Mouse (Mus musculus): Measurements from ENCODE around the gene Plagl2. TPM values are rescaled to one million over a fixed set of nuclear protein-coding genes. Genes with fewer than 3 reads are reported as not detected.

The Plagl2 gene
- polyA plus RNA-seq, 1 experiment from 2014 or later = 6.9 TPM

- TF ChIP-seq CTCF (IDR thresholded peaks at IDR 0.05; ENCODE audit: low read depth) (no peak), EP300 (optimal IDR thresholded peaks at IDR 0.05) (no peak)
- H3K27me3 ChIP-seq (ENCODE audit: control insufficient read depth, insufficient read depth, low read length) = no peaks in the 10 kb centered on the region
- 57% methylated on average over 4 of the region's 4 CpGs for WGBS
- H3K4me3 ChIP-seq (ENCODE audit: low read depth, low read length) = no peak overlapping the region
- peaks cover 6% of the 10 kb centered on the region; the same call in 1 of the 2 replicates for H3K36me3 ChIP-seq (ENCODE audit: control insufficient read depth, insufficient read depth, low read length)
- peak overlapping the region; percentile 84 for H3K27ac ChIP-seq (replicated peaks)
- DNase-seq (ENCODE audit: low spot score) = no peak
- peaks cover 10% of the 10 kb centered on the region for H3K4me1 ChIP-seq (replicated peaks; ENCODE audit: control insufficient read depth, insufficient read depth)
- no peaks in the 10 kb centered on the region for H3K9me3 ChIP-seq (ENCODE audit: control insufficient read depth, low read length)
- H3K4me2 ChIP-seq (replicated peaks; ENCODE audit: low read depth) = peak overlapping the region; percentile 31
- no peak overlapping the region for H3K9ac ChIP-seq (ENCODE audit: low read length)
- no peak for ATAC-seq (ENCODE audit: low FRiP score, low TSS enrichment)
Measured at GRCm38 (mm10) chr2:153237891-153238290, 3.3 kb downstream of the Plagl2 start.

- Histone ChIP-seq H3K27ac (replicated peaks) (peak overlapping the region; percentile 84), H3K9ac (ENCODE audit: low read length) (0 out of 2 replicates have a peak overlapping the region, but pooled peaks have one; percentile 13), H3K4me3 (ENCODE audit: low read depth, low read length) (no peak overlapping the region), H3K36me3 (ENCODE audit: control insufficient read depth, insufficient read depth, low read length) (peaks cover 10% of the 10 kb centered on the region), H3K9me3 (ENCODE audit: control insufficient read depth, low read length) (no peaks in the 10 kb centered on the region), H3K4me2 (replicated peaks; ENCODE audit: low read depth) (peak overlapping the region; percentile 31; the same call in 1 of the 2 replicates), H3K4me1 (replicated peaks; ENCODE audit: control insufficient read depth, insufficient read depth) (peaks cover 10% of the 10 kb centered on the region), H3K27me3 (ENCODE audit: control insufficient read depth, insufficient read depth, low read length) (no peaks in the 10 kb centered on the region)
- ATAC-seq (ENCODE audit: low FRiP score, low TSS enrichment) (no peak), DNase-seq (ENCODE audit: low spot score) (no peak)
- TF ChIP-seq CTCF (IDR thresholded peaks at IDR 0.05; ENCODE audit: low read depth) = no peak
- no peak for TF ChIP-seq EP300 (optimal IDR thresholded peaks at IDR 0.05)
- 54% methylated on average over 4 of the region's 4 CpGs for WGBS
Measured at GRCm38 (mm10) chr2:153237193-153237592, 4.0 kb downstream of the Plagl2 start.

- no peak for TF ChIP-seq CTCF (IDR thresholded peaks at IDR 0.05; ENCODE audit: low read depth)
- no peak for TF ChIP-seq EP300 (optimal IDR thresholded peaks at IDR 0.05)
- DNase-seq (ENCODE audit: low spot score) (no peak), ATAC-seq (ENCODE audit: low FRiP score, low TSS enrichment) (no peak)
- H3K27me3 ChIP-seq (ENCODE audit: control insufficient read depth, insufficient read depth, low read length) = no peaks in the 10 kb centered on the region
- no peak overlapping the region for H3K27ac ChIP-seq (replicated peaks)
- no peak overlapping the region for H3K9ac ChIP-seq (ENCODE audit: low read length)
- no peak overlapping the region for H3K4me3 ChIP-seq (ENCODE audit: low read depth, low read length)
- no peaks in the 10 kb centered on the region for H3K9me3 ChIP-seq (ENCODE audit: control insufficient read depth, low read length)
- H3K4me2 ChIP-seq (replicated peaks; ENCODE audit: low read depth) = no peak overlapping the region
- H3K36me3 ChIP-seq (ENCODE audit: control insufficient read depth, insufficient read depth, low read length) = peaks cover 22% of the 10 kb centered on the region
- peaks cover 3% of the 10 kb centered on the region; the same call in 1 of the 2 replicates for H3K4me1 ChIP-seq (replicated peaks; ENCODE audit: control insufficient read depth, insufficient read depth)
- 78% methylated on average over 5 of the region's 5 CpGs for WGBS
Measured at GRCm38 (mm10) chr2:153228523-153228922, 12.7 kb downstream of the Plagl2 start.

- Histone ChIP-seq H3K4me1 (replicated peaks; ENCODE audit: control insufficient read depth, insufficient read depth) (peaks cover 3% of the 10 kb centered on the region; the same call in 1 of the 2 replicates), H3K27ac (replicated peaks) (no peak overlapping the region), H3K4me3 (ENCODE audit: low read depth, low read length) (no peak overlapping the region), H3K36me3 (ENCODE audit: control insufficient read depth, insufficient read depth, low read length) (peaks cover 22% of the 10 kb centered on the region), H3K27me3 (ENCODE audit: control insufficient read depth, insufficient read depth, low read length) (no peaks in the 10 kb centered on the region), H3K9me3 (ENCODE audit: control insufficient read depth, low read length) (no peaks in the 10 kb centered on the region), H3K9ac (ENCODE audit: low read length) (no peak overlapping the region), H3K4me2 (replicated peaks; ENCODE audit: low read depth) (no peak overlapping the region)
- TF ChIP-seq EP300 (optimal IDR thresholded peaks at IDR 0.05) (no peak), CTCF (IDR thresholded peaks at IDR 0.05; ENCODE audit: low read depth) (no peak)
- DNase-seq (ENCODE audit: low spot score) = no peak
- ATAC-seq (ENCODE audit: low FRiP score, low TSS enrichment) = peak; percentile 51; the same call in 1 of the 2 replicates
- 89% methylated on average over 4 of the region's 4 CpGs for WGBS
Measured at GRCm38 (mm10) chr2:153227959-153228358, 13.3 kb downstream of the Plagl2 start.

- no peaks in the 10 kb centered on the region for H3K9me3 ChIP-seq (ENCODE audit: control insufficient read depth, low read length)
- peak overlapping the region; percentile 78 for H3K9ac ChIP-seq (ENCODE audit: low read length)
- TF ChIP-seq EP300 (optimal IDR thresholded peaks at IDR 0.05) (no peak), CTCF (IDR thresholded peaks at IDR 0.05; ENCODE audit: low read depth) (no peak)
- WGBS = 6% methylated on average over 3 of the region's 3 CpGs
- ATAC-seq (ENCODE audit: low FRiP score, low TSS enrichment) = no peak
- H3K4me1 ChIP-seq (replicated peaks; ENCODE audit: control insufficient read depth, insufficient read depth) = peaks cover 3% of the 10 kb centered on the region; the same call in 1 of the 2 replicates
- no peaks in the 10 kb centered on the region for H3K27me3 ChIP-seq (ENCODE audit: control insufficient read depth, insufficient read depth, low read length)
- peak overlapping the region; percentile 53 for H3K27ac ChIP-seq (replicated peaks)
- DNase-seq (ENCODE audit: low spot score) = no peak
- H3K4me3 ChIP-seq (ENCODE audit: low read depth, low read length) = peak overlapping the region; percentile 57
- peaks cover 10% of the 10 kb centered on the region; the same call in 1 of the 2 replicates for H3K36me3 ChIP-seq (ENCODE audit: control insufficient read depth, insufficient read depth, low read length)
- H3K4me2 ChIP-seq (replicated peaks; ENCODE audit: low read depth) = peak overlapping the region; percentile 82
Measured at GRCm38 (mm10) chr2:153225595-153225953, 15.7 kb downstream of the Plagl2 start.

GRCm38 (mm10) chr2:153224946-153225594 lies 16.2 kb downstream of the Plagl2 start, which contains the start of gene Tspyl3:
Tspyl3 (minus strand) TSS chr2:153225441.
- peaks cover 3% of the 10 kb centered on the region; the same call in 1 of the 2 replicates for H3K4me1 ChIP-seq (replicated peaks; ENCODE audit: control insufficient read depth, insufficient read depth)
- peak within 1 kb of the TSS; percentile 78 for H3K9ac ChIP-seq (ENCODE audit: low read length)
- TF ChIP-seq CTCF (IDR thresholded peaks at IDR 0.05; ENCODE audit: low read depth) (no peak), EP300 (optimal IDR thresholded peaks at IDR 0.05) (no peak)
- DNase-seq (ENCODE audit: low spot score) (peak; percentile 38), ATAC-seq (ENCODE audit: low FRiP score, low TSS enrichment) (peak; percentile 13; the same call in 1 of the 2 replicates)
- H3K4me3 ChIP-seq (ENCODE audit: low read depth, low read length) = peak within 1 kb of the TSS; percentile 57
- peak within 1 kb of the TSS; percentile 82 for H3K4me2 ChIP-seq (replicated peaks; ENCODE audit: low read depth)
- peaks cover 10% of the 10 kb centered on the region; the same call in 1 of the 2 replicates for H3K36me3 ChIP-seq (ENCODE audit: control insufficient read depth, insufficient read depth, low read length)
- 4% methylated on average over 31 of the region's 31 CpGs for WGBS
- no peaks in the 10 kb centered on the region for H3K9me3 ChIP-seq (ENCODE audit: control insufficient read depth, low read length)
- peak within 1 kb of the TSS; percentile 53 for H3K27ac ChIP-seq (replicated peaks)
- no peaks in the 10 kb centered on the region for H3K27me3 ChIP-seq (ENCODE audit: control insufficient read depth, insufficient read depth, low read length)
